Mouse (Mus musculus) megakaryocyte progenitor cell, adult 5-6 weeks (primary cell): ENCODE results near the gene Tgm6. TPM values are rescaled to one million over a fixed set of nuclear protein-coding genes. Genes with fewer than 3 reads are reported as not detected.

Source experiments
- ATAC-seq: replicated peaks from 2 replicates; pipeline ENCODE4 v1.8.0; 2016; ENCODE audit warnings: mild to moderate bottlenecking, moderate TSS enrichment, inconsistent platforms; ENCODE audit not compliant: poor library complexity
- total RNA-seq, 2 experiments: library from RNA; stranded (forward) in 1 of 2; stranded (reverse) in 1 of 2; fragments of 157-497, 149-512 nt in 1 of 2; fragments of 200-1000 nt in 1 of 2; gene quantifications; 2 replicates each; pipeline versions ENCODE4 v1.2.3 to v1.2.4; 2015 to 2017

The Tgm6 gene
- total RNA-seq (2015) = not detected in 2 replicates
- not detected in 2 replicates for total RNA-seq (2017)

DNA sequence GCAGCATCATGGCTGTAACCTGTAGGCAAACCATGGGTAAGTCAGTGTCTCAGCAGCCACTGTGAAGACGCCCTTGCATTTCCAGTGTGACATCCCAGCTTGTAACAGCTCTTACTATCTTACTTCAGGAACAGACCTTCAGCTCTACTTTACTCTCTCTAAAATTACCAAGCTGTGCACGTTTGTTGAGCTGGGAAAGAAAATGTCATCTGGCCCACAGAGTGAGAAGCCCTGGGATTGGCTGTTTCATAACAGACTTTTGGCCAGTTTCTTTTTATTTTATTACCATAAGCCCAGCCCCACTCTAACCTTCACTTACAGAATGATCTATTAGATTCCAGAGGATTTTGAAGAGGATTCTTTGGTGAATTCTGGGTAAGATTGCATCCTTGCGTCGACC, at the start of gene Tgm6:
Gene Tgm6 (plus strand): TSS at position 301 of the 400 bp plus-strand sequence.
- no peak for ATAC-seq

DNA sequence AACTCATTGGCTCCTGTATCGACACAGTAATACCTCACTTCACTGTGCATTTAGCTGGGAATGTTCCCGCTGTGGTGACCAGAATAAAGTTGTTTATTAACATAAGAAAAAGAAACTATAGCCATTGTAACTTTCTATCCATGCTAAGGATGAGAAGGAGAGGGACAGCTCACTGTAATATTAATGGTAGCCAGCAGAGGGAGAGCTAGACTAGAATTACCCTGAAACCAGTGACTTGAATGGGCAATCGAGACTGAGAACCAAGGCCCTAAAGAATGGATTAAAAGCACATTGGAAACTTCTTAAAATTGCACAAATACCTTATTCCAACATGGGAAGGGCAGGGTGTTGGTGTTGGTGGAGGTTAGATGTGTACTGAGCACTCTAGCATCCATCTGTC, 44.0 kb upstream of the Tgm6 start:
- ATAC-seq = peak; percentile 78

DNA sequence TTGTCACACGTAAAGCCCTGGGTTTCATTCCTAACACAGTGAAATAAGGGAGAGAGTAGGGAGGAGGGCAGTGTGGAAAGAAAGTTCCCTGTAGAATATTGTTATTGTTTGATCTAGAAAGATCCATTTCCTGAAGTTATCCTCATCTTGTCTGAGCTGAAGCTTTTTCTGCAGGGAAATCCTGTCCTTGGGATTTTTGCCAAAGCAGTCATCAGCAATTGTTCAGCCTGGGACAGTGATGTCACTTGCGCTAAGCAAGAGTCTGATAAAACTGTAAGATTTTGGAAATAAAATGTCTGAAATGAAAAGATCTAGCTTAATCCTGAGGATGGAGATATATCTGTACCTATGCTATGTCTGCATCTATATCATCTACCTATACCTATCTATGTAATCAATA, 41.8 kb upstream of the Tgm6 start:
- ATAC-seq = no peak

DNA sequence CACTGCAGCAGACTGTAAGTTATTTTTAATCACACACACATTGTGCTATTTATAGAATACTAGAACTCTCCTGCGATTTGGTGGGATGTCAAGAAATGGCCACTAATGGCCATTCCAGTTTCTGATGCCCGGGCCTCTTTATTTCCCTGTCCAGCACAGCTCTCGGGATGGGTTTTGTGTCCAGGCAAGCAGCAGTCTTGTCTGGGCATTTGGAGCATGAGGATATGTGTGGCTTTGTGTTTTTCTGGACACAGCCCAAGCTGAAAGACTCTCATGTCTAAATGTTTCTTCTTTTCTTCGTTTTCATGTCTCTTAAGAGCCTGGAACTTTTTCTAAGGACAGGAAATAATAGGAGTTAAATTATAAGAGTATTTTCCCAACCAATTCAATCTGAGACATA, 588 bp downstream of the Tgm6 start:
- ATAC-seq = no peak

DNA sequence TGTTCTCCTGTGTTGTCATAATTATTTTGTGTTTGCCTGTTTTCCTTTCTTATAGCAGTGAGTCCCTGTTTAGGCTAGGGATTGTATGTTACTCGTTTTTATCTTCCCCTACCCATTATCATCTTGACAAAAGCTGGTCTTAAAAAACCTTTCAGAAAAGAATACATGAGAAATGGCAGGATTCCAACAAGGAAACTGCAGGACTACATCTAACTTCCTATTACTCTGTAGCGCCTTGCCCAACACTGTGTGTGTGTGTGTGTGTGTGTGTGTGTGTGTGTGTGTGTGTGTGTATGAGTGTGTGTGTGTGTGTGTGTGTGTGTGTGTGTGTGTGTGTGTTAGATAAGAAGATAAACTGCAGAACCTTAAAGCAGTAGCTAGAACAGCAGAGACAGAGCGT, 1.2 kb downstream of the Tgm6 start:
- ATAC-seq = peak; percentile 60

DNA sequence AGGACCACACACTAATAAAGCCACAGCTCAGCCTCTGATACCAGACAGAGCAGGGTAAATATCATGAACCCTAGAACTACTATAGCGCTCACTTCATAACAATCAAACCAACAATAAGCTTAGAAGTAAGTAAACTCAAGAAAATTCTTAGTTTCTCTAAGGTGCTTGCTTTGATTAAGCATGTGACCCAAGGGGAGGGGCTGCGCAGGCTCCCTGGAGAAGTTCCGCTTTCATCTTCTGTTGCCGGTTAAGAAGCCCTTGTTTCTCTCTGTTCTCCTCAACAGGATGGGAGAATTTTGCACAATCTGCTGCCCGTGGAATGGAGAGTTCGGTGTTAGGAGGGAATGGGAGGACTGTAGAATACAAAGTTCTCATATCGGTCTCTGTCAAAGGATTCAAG, 6.4 kb downstream of the Tgm6 start:
- ATAC-seq = no peak

DNA sequence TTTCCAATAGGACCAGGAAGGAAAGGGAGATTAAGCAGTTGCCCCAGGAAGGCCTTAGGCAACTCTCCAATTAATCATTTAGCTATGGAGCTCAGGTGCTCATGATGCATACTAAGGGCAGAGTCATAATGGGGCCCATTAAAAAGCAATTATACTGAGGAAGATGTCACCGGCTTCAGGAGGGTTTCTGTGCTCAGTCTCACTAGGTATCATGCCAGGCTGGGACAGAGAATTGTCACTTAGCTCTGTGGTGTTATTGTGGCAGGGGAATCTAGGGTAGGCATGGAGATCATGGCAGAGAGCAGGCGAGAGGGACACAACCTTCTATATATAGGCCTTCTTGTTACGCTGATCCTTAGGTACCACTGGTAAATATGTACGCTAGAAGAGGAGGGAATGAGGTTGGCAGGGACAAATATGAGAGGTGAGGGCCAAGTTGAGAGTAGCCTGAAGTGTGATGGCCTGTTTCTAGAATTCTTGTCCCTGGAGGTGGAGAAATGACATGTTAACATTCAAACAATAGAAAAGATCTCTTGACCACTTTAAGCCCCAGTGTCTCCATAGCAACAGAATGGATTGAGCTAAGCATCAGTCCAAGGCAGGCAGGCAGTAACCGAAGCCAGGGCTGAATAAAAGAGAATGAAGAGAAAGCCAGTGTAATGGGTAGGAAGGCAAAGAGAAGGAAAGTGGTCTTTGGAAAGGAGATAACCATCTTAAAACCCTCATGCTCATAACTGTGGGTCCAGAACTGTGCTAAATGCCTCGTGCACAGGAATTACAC, 13.3 kb downstream of the Tgm6 start:
- ATAC-seq = no peak

DNA sequence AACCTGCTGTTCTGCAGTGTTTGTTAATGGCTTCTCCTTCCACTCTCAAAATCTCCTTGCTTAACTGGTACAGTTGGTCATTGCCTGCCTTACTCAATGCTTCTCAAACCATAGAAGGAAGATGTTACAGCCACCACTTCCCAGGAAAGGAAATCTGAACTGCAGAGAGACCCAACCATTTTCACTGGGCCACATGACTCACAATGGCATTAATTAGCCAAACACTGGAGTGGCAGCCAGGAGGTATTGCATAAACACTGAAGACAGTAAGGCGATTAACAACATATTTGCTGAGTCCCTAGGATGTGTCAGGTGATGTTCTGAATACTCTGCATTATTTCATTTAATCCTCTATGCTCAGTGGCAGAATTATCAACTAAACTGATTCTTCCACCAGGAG, 13.9 kb downstream of the Tgm6 start:
- peak; percentile 66 for ATAC-seq

DNA sequence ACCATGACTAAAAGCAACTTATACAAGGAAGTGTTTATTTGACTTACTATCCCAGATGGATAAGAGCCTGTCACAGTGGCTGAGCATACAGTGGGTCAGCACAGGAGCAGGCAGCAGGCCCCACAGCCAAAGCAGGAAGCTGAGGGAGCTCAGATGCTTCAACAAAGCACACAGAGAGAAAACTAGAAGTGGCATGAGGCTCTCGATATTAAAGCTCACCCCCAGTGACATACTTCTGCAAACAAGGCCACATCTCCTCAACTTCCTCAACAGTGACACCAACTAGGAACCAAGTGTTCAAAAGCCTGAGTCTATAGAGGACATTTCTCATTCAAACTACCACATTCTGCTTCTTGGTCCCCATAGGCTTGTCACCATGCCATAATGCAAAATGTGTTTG, 17.5 kb downstream of the Tgm6 start:
- ATAC-seq = peak; percentile 74

DNA sequence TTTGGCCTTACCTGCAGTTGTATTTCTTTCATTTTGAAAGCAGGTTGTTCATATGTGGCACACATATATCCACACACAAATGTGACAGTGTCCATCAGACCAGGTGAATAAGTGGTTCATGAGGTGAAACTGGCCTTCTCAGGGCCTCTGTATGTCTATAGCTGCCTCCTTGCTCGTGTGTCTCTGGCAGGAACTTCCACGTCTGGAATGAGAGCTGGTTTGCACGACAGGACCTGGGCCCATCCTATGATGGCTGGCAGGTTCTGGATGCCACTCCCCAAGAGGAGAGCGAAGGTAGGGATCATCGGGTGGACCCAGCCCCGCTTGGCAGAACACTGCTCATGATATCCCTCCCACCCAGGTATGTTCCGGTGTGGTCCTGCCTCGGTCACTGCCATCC, 30.8 kb downstream of the Tgm6 start:
- ATAC-seq = no peak

DNA sequence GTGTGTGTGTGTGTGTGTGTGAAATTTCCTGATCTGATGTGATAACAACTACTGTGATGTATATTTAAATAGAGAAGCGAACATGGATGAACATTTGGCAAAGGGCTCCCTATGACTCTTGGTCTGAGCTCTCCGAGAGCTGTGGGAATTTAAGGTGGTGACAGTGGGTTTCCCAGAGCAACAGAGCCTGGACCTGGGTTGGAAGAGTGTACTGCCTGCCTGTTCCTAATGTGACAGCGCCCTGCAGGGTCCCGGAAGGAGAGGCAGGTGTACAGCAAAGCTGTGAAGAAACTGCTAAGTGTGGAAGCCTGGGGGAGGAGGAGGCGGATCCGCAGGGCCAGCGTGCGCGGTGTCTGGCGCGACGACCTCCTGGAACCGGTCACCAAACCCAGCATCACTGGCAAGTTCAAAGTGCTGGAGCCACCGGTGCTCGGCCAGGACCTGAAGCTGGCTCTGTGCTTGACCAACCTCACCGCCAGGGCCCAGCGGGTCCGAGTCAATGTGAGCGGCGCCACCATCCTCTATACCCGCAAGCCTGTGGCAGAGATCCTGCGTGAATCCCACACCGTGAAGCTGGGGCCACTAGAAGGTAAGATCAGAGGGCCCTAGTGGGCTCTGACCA, 32.6 kb downstream of the Tgm6 start:
- no peak for ATAC-seq

DNA sequence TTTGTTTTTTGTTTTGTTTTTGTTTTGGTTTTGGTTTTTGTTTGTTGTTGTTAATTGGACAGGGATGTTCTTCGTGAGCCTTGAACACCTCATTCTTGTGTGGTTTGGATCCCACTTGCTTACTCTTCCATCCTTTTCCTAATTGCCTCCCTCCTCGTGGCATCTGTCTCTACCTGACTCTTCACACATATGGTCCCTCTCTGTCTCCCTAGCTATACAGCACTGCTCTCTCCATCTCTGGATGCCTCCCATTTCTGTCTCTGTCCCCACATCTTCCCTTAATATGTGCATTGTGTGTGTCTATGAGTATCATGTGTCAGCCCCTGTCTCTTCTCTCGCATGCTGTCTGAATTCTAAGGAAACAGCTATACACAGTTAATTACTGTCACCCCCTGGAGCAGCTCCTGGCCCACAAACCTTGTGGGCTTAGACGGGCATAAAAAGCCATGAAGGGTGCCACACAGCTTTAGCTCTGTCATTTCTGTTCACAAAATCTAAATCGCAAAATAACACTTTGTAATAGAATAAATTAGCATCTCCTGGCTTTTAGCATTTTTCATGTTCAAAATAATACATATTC, 34.0 kb downstream of the Tgm6 start:
- ATAC-seq = no peak

DNA sequence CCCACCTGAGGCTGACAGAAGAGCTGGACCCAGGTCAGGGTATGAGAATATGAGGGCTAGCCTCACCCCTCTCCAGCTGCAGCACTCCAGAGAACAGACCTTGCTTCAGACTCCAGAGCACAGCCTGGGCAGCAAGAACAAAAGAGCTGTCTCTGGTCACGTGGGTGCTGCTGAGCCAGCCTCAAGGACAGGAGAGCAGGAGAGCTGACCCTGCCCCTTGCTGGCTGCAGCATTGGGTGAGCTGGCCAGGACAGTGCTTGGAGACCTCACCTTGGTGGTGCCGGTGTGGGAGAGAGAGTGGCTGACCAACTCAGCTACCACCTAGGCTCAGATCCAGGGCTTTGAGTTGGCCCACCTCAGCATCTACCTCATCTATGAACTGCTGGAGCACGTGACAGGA, 43.0 kb downstream of the Tgm6 start:
- ATAC-seq = no peak

DNA sequence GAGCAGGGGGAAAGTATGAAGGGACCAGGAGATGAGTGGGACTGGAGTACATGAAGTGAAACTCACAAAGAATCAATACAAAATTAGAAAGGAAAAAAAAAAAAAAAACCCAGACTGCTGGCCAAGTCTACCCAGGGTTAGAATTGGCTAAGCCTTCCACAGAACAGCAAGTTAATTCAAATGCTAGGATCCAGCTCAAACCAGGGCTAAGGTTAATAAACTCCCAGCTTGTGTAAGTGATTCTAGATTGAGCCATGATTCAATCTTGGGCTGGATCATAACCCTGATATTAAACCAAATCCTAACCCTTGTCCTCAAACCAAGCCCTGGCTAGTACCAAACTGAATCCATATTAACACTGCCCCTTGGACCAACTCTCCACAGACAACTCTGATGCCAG, 43.6 kb downstream of the Tgm6 start:
- no peak for ATAC-seq

DNA sequence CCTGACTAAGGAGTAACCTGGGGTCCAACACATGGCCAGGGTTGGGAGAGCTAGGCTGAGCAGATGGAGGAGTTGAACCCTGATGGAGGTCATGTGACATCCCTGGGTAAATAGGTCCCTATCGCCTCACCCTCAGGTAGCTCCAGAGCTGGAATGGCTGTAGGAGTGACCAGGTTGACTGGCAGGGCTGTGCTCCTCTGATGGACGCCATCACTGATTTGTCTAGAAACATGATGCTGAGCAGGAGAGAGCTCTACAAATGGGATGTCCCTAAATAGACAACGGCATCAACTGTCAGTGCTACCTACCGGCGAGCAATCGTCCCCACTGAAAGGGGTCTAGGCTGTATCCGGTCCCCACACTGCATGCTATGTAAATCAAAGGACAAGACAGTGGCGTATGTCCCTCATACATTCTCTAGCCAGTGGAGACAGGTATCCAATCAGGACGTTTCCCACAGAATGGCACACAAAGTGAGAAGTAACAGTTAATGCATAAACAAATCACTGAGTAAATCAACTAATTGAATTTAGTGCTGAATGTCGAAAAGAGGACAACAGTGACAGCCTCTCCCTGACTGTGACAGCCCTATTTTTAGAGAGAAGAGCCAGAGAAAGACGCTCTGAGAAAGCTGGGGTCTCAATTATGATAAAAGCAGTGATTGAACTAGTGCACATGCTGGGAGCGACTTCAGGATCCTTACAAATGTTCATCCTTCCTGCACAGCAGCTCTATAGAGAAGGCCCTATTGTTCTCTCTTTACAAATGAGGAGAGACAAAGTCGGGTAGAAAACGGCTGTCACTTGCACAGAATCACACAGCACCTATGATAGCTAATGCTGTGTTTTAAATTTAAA, 45.2 kb downstream of the Tgm6 start:
- no peak for ATAC-seq

DNA sequence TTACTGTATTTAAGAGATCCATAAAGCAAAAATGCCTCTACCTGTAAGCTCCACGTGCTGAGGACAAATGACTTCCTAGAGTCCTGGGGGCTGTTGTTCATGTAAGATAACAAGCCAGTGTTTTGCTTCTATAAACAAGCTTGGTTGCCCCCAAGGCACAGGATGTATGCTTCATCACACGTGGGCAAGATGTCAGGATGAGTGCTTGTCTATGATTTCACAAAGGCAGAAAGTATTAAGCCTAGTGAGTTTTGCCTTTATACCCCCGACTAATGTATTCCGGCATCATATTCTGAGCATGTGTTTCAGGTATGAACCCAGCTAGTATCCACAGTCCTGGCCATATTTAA, 45.8 kb downstream of the Tgm6 start:
- ATAC-seq = no peak

DNA sequence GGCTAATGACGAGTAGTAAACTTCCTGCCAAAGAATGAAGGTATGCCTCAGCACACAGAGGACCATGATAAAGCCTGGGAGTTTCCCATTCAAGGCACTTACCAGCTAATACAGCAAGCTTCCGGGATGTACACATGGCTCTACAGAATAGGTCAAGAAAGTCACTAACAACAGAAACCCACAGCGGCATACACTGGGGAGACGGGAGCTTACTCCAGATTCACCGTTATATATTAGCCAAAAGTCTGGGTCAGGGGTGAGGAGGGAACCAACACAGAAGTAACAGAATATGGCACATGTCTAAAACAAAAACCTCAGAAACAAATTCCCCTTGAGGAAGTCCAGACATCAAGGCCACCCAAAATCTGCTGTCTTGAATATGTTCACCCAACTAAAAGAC, 50.5 kb downstream of the Tgm6 start:
- no peak for ATAC-seq

DNA sequence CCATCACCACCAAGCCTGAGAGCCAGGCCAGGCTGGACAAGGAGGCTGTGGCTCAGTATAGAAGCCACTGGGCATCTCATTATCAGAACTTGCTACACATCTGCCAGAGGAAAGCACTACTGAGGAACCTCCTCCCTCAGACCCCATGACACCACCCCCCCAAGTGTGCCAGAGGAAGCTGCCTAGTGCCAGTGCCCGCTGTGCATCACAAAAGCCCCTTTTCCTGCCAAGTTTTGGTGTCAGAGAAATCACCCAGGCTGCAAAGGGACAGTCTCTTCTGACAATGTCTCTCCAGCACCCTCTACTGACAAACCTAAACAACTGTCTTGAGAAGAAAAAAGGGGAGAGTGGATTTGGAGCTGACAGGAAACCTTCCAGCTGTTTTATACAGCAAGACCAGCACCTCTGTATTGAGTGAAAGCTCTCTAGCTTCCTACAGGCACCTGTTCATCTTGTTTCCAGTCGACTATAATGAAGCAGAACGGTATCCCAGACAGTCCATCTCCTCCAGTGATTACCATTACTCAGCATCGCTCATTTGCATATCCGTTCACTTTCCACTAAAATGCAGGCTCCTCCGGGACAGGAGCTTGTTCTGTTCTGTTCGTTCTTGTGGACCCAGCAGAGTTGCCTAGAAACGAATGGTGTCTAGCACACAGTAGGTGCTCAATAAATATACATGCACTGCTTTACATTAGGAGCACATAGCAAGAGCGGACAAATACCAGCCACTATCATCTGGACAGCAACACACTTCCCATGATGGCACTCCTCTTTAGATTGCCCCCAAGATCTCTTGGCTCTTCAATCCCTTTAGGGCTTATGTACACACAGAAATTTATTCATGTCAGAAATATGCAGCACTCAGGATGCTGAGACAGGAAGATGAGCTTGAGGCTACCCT, 54.3 kb downstream of the Tgm6 start:
- peak; percentile 76 for ATAC-seq

DNA sequence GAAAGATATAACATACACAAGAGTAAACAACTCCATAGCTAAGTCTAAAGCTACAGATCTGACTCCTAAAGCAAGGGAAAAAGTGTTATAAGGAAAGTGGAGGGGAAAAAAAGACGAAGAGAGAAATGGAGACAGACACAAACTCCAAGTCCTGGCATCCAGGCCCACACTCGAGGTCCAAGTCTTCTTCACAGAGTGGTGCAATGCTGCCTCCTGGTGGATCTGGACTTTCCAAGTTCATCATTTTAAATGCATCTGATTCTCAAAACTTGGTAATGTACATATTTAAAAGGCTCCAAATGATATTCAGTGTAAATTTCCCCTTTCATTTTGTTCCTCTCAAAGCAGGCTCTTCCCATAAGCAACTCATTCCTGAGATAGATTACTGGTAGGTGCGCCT, 55.6 kb downstream of the Tgm6 start:
- ATAC-seq = peak; percentile 77

DNA sequence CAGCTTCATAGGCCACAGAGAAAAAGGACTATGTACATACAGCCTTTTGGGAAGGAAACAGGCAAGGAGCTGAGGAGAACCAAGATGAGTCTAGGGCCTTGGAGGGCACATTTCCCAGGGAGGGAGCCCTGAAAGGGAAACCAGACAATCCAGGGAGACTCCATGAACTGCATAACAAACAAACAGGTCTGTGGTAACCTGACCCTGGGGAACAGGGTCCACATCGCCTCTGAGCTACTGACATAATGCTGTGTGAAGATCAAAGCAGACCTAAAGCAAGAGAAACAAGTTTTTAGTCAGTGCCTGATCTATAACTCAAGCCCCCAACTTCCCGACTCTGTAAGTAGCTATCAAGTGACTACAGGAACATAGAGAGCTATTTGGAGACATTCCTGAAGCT, 59.5 kb downstream of the Tgm6 start:
- ATAC-seq = no peak

DNA sequence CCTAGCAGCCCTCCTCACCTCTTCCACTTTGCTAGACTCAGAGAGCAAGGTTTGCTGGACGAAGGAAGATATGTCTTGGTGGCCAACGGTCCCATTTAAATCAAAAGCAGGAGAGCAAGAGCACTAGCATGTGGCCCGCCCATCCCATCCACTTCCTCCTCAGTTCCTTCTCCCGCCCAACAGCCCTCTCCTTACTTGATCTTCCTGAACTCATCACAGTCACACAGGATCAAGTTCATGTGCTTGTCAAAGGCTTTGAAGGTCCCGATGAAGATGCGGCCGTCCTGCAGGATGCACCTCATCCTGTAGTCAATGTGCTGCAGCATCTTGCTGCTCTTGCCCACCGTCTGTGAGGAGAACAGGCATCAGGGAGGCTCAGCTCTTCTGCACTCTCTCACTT, 64.6 kb downstream of the Tgm6 start:
- ATAC-seq = no peak
